Mouse (Mus musculus) lung, embryonic 16.5 days (tissue): ENCODE measurements at regions not wholly inside any gene's neighbourhood (a gene's known extent, or its start where the extent isn't known, plus 50 kb on each side); places are given as distances from the start of the nearest gene placed in this dataset.

Experiments used
- ATAC-seq: fragments of 200-750 bp; cut with Nextera tagmentation; 2 replicates; pipeline ENCODE4 v1.8.0; 2017; ENCODE audit warnings: low read depth, mild to moderate bottlenecking, moderate library complexity
- H3K27ac ChIP-seq: fragments of 300-500 bp; sonication (generic); 2 replicates; pipeline ENCODE4 v1.5.1; 2014; ENCODE audit warnings: mild to moderate bottlenecking, control low read depth, low read length
- H3K27me3 ChIP-seq: fragments of 300-500 bp; sonication (generic); 2 replicates; pipeline ENCODE4 v1.6.1; 2014; ENCODE audit warnings: low read depth, low read length, mixed read lengths; ENCODE audit not compliant: control insufficient read depth, insufficient read depth
- H3K36me3 ChIP-seq: fragments of 300-500 bp; sonication (generic); 2 replicates; pipeline ENCODE4 v1.6.1; 2014; ENCODE audit warnings: low read length; ENCODE audit not compliant: control insufficient read depth, insufficient read depth
- H3K4me1 ChIP-seq: fragments of 300-500 bp; sonication (generic); replicated peaks from 2 replicates; pipeline ENCODE4 v1.6.1; 2014; ENCODE audit warnings: low read length, mixed read lengths; ENCODE audit not compliant: control insufficient read depth, insufficient read depth
- H3K4me2 ChIP-seq: fragments of 300-500 bp; sonication (generic); 2 replicates; pipeline ENCODE4 v1.6.1; 2014; ENCODE audit warnings: low read depth, low read length, control low read depth
- H3K4me3 ChIP-seq: fragments of 300-500 bp; sonication (generic); 2 replicates; pipeline ENCODE4 v1.5.1; 2014; ENCODE audit warnings: mild to moderate bottlenecking, low read length, control low read depth
- H3K9ac ChIP-seq: fragments of 300-500 bp; sonication (generic); 2 replicates; pipeline ENCODE4 v1.6.1; 2014; ENCODE audit warnings: low read length, control low read depth
- H3K9me3 ChIP-seq: fragments of 300-500 bp; sonication (generic); 2 replicates; pipeline ENCODE4 v1.6.1; 2016; ENCODE audit warnings: low read length; ENCODE audit not compliant: control insufficient read depth
- WGBS: fragments of 180-500 bp; shearing (Covaris S2); extraction: QIAGEN DNeasy Blood & Tissue Kit; methylation state at CpG from one replicate; pipeline ENCODE4 v1.1.7; 2014; 5-methylcytosine and 5-hydroxymethylcytosine counted together

DNA sequence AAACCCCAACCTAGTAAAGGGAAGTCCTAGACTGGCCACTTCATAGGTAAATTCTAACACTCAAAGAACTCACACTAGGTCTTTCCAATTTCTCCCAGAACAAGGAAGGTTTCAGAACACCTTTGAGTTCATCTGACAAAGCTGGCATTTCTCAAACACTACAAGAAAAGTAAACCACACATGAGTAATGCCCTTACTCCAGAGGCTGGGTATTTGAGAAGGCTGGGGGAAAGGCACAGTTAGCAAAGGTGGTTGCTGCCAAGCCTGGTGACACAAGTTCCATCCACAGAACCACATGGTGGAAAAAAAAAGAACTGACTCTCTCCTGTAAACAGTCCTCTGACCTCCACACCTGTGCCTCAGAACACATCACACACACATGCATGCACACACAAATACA lies 111.9 kb upstream of the Ccnd1 start:
- H3K27me3 ChIP-seq = no peaks in the 10 kb centered on the region
- H3K36me3 ChIP-seq = no peaks in the 10 kb centered on the region
- no peak overlapping the region for H3K9ac ChIP-seq
- H3K4me2 ChIP-seq = no peak overlapping the region
- H3K9me3 ChIP-seq = no peaks in the 10 kb centered on the region
- H3K4me1 ChIP-seq = peaks cover 11% of the 10 kb centered on the region
- H3K27ac ChIP-seq = peak overlapping the region; percentile 22; the same call in 1 of the 2 replicates
- ATAC-seq = no peak
- no peak overlapping the region for H3K4me3 ChIP-seq

DNA sequence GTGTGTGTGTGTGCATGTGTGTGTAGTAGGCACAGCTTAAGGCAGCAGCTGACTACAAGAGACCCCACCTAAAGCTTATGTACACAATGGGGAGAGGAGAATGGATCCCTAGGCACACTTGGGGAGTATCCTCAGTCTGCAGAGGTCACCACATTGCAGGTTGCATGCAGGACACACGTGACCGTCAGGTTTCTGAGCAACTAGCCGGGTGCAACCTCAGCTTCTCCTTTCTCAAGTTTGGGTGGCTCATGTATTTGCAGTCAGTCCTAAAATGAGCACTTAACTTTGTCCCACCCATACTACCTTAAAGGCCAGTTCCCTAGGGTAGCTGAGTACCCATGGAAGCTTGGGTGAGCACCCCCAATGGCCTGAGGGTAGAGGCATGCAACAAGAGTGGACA lies 111.0 kb upstream of the Ccnd1 start:
- Histone ChIP-seq H3K4me3 (no peak overlapping the region), H3K27me3 (no peaks in the 10 kb centered on the region), H3K27ac (no peak overlapping the region), H3K4me1 (peaks cover 5% of the 10 kb centered on the region), H3K36me3 (no peaks in the 10 kb centered on the region), H3K9ac (no peak overlapping the region), H3K4me2 (no peak overlapping the region), H3K9me3 (no peaks in the 10 kb centered on the region)
- ATAC-seq = no peak
- WGBS = 85% methylated on average over 3 of the region's 3 CpGs

DNA sequence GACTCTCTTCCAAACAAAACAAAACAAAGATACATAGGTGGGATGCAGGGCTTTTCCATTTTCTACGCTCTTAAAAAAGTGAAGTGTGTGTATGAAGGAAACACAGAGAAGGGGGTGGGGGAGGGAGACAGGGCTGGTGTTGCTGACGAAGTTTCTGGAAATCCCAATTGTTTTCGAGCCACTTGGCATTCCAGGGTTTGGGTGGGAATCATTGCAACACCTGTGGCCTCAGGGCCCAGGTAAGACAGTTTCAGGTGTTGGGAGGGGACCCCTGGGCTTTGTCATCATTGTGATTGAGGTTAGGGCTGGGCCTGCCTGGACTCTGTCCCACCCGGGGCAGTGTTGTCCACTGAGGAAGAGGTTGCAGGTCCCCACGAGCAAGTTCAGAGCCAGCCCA lies 108.8 kb upstream of the Ccnd1 start:
- Histone ChIP-seq H3K27me3 (no peaks in the 10 kb centered on the region), H3K4me2 (no peak overlapping the region), H3K9ac (no peak overlapping the region), H3K4me3 (no peak overlapping the region), H3K9me3 (no peaks in the 10 kb centered on the region), H3K36me3 (no peaks in the 10 kb centered on the region), H3K4me1 (peaks cover 10% of the 10 kb centered on the region), H3K27ac (no peak overlapping the region)
- ATAC-seq = no peak
- WGBS = 59% methylated on average over 5 of the region's 5 CpGs

DNA sequence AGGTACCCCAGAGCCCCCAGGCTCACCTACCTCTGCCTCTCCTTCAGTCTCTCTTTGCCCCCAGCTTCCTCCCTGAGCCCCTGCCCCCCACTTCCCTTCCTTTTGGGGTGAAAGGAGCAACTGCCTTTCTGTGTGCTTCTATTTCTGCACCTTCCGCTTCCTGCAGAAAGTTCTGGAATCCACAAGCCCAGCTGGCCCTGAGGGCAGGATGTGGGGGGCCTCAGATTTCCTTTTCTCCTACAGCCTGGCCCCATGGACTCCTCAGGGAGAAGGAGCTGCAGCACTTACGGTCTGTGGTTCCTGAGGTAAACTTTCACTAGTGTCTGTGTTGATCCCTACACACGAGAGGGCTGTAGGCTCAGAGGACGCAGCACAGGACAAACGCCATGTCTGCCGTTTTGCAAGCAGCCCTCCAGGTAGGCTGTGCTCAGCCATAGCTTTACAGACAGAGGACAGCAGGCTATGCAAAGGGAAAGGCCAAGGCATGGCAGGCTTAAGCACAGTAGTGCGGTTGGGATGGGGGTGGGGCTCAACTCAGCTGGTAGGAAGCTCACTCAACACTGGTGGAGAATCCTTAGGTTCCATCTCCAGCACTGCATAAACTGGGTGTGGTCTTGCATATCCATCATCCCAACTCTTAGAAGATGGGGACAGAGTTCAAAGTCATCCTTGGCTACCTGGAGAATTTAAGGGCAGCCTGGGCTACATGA lies 108.2 kb upstream of the Ccnd1 start:
- Histone ChIP-seq H3K4me2 (no peak overlapping the region), H3K36me3 (no peaks in the 10 kb centered on the region), H3K9me3 (no peaks in the 10 kb centered on the region), H3K27me3 (no peaks in the 10 kb centered on the region), H3K4me1 (peaks cover 13% of the 10 kb centered on the region), H3K4me3 (no peak overlapping the region), H3K9ac (0 out of 2 replicates have a peak overlapping the region, but pooled peaks have one; percentile 12), H3K27ac (peak overlapping the region; percentile 72)
- peak; percentile 34; the same call in 1 of the 2 replicates for ATAC-seq
- WGBS = 57% methylated on average over 7 of the region's 7 CpGs

DNA sequence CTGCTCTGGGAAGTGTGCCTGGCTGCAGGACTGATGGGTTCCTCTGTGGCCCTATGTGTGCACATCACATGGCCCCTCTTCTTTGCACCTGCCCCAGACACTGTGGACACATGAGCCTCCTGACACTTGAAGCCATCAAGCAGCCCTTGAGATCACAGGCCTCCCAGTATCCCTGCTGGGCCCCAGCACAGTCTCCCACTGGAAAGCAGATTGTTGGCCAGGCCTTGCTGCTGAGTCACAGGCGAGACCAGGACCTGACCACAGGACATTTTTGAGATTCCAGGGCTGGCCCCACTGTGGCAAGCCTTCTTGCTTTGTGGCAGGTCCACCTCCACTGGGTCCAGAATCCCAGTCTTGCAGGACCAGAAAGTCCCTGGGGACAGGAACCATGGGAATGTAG lies 105.5 kb upstream of the Ccnd1 start:
- 43% methylated on average over 1 of the region's 1 CpGs for WGBS
- H3K27ac ChIP-seq = no peak overlapping the region
- no peak overlapping the region for H3K4me2 ChIP-seq
- H3K9ac ChIP-seq = no peak overlapping the region
- H3K27me3 ChIP-seq = no peaks in the 10 kb centered on the region
- no peaks in the 10 kb centered on the region for H3K36me3 ChIP-seq
- 0 out of 2 replicates have a peak, but pooled peaks have one; percentile 6 for ATAC-seq
- H3K9me3 ChIP-seq = no peaks in the 10 kb centered on the region
- peaks cover 10% of the 10 kb centered on the region for H3K4me1 ChIP-seq
- H3K4me3 ChIP-seq = no peak overlapping the region

DNA sequence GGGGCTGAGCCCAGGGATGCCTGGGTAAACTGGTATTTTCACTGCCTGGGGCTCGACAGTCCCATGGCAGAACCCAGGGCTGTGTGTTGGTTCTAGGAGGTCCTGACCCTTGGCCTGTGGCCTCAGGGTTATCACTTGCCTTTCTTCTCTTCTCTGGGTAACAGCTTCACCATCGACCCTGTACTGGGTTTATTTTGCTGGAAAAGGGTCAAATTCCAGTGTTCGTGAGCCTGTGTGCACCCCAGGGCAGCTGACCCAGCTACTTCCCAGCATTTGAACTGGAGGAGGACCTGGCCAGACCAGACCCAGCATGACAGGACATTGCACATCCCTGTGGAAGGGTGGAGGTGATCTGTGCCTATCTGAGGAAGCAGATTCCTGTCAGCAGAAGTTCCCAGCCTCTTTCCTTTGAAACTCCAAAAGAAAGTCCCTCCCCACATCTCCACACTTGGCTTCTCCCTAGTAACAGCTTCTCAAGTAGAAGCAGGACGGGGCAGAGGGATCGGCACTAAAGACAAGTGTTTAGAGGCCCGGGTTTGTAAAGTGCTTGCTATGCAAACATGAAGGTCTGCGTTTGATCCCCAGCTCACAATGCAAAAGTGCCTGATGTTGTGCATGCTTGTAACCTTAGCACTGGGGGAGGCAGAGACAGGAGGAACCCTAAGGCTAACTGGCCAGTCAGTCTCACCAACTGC lies 103.9 kb upstream of the Ccnd1 start:
- Histone ChIP-seq H3K9ac (no peak overlapping the region), H3K36me3 (no peaks in the 10 kb centered on the region), H3K27me3 (no peaks in the 10 kb centered on the region), H3K4me2 (no peak overlapping the region), H3K4me1 (peaks cover 8% of the 10 kb centered on the region), H3K9me3 (no peaks in the 10 kb centered on the region), H3K27ac (no peak overlapping the region), H3K4me3 (no peak overlapping the region)
- ATAC-seq = peak; percentile 29; the same call in 1 of the 2 replicates
- WGBS = 24% methylated on average over 7 of the region's 7 CpGs

DNA sequence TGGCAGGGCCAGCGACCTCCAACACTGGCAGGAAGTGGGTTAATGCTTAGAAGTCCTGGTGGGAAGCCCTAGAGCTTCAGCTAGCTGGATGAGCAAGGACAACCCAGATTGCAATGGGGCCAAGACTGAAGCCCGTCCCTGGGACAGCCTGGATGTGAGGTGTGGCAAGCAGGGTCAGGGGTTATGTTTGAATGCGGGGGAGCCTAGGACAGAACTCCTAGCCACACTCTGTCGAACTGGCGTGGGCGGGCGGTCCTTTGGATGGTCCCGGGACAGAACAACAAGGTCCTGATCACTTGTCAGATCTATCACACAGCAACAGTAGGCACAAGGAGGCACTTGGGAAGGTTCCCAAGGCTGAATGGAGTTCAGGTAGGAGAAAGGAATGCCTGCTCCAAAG lies 101.1 kb upstream of the Ccnd1 start:
- no peak overlapping the region for H3K4me3 ChIP-seq
- H3K4me2 ChIP-seq = no peak overlapping the region
- no peak for ATAC-seq
- H3K27me3 ChIP-seq = no peaks in the 10 kb centered on the region
- no peak overlapping the region for H3K9ac ChIP-seq
- H3K36me3 ChIP-seq = no peaks in the 10 kb centered on the region
- H3K4me1 ChIP-seq = peaks cover 8% of the 10 kb centered on the region; the same call in 1 of the 2 replicates
- WGBS = 62% methylated on average over 8 of the region's 8 CpGs
- H3K27ac ChIP-seq = no peak overlapping the region
- no peaks in the 10 kb centered on the region for H3K9me3 ChIP-seq

DNA sequence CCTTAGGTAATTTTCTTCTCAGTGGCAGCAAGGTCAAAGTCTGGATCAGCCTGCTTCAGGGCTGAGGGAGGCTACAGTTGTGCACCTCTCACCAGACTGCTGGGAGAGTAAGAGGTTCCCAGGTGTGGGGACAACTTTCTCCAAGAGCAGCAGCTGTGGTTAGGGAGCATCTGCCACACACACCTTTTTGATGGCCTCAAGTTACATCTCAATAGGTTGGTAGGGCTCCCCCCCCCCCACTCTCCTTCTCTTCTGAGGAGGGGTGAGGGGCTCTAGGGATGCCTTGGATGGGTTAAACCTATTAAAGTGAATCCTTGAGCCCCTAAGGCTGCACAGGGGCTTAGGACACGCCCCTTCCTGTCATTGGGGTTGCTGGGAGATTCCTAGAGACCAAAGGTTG lies 94.7 kb upstream of the Ccnd1 start:
- WGBS = 71% methylated on average over 1 of the region's 1 CpGs
- H3K4me1 ChIP-seq = peaks cover 12% of the 10 kb centered on the region

DNA sequence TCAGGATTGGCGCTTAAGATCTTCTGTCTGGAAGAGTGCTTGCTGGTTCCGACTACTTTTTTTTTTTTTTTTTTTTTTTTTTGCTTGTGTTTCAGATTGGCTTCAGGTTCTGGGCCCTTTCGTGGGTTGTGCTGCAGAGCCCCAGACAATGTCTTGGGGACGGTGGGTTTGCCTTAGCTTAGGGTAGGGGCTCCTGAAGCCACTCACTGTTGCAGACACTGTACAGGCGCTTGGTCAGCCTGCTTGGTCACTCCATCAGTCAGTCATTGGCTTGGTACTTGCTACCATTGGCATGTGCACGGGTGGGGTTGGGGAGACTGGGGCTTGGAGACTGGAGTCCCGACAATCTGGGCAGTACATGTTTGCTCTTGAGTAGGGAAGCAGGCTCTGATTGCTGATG lies 91.5 kb upstream of the Ccnd1 start:
- Histone ChIP-seq H3K27ac (peak overlapping the region; percentile 45; the same call in 1 of the 2 replicates), H3K4me2 (peak overlapping the region; percentile 73), H3K9me3 (no peaks in the 10 kb centered on the region), H3K4me1 (peaks cover 17% of the 10 kb centered on the region), H3K9ac (peak overlapping the region; percentile 36; the same call in 1 of the 2 replicates), H3K4me3 (peak overlapping the region; percentile 40), H3K27me3 (no peaks in the 10 kb centered on the region), H3K36me3 (no peaks in the 10 kb centered on the region)
- WGBS = 6% methylated on average over 7 of the region's 7 CpGs
- peak; percentile 29 for ATAC-seq

More for the DNA sequence above, 94.7 kb upstream of the Ccnd1 start:
- no peak overlapping the region for H3K4me2 ChIP-seq
- no peak overlapping the region for H3K9ac ChIP-seq
- no peak overlapping the region for H3K27ac ChIP-seq
- no peak overlapping the region for H3K4me3 ChIP-seq
- no peak for ATAC-seq
- H3K36me3 ChIP-seq = no peaks in the 10 kb centered on the region
- H3K27me3 ChIP-seq = no peaks in the 10 kb centered on the region
- no peaks in the 10 kb centered on the region for H3K9me3 ChIP-seq
